Mouse (Mus musculus) liver, postnatal 0 days (tissue): ENCODE results near the gene Tmc4.

Source experiments
- CTCF ChIP-seq: sonication (generic); IDR thresholded peaks from 2 replicates; pipeline ENCODE4 v1.5.1; 2016; ENCODE audit warnings: antibody characterized with exemption, low read depth
- EP300 ChIP-seq: IDR thresholded peaks from 2 replicates; pipeline ENCODE4 v1.6.1; 2016; ENCODE audit warnings: antibody characterized with exemption, low read depth, mild to moderate bottlenecking

GRCm38 (mm10) chr7:3664524-3665214 is 12.7 kb downstream of the Tmc4 start:
- no peak for TF ChIP-seq EP300
- no peak for TF ChIP-seq CTCF
